Mouse (Mus musculus) E14TG2a.4 (cell line): ENCODE data around the gene Nin.

Source experiments
- CTCF ChIP-seq: conservative IDR thresholded peaks from 2 replicates; pipeline ENCODE4 v1.5.1; 2014; ENCODE audit warnings: low read length
- NANOG ChIP-seq: IDR thresholded peaks from 2 replicates; pipeline ENCODE4 v1.6.1; 2014; ENCODE audit warnings: borderline replicate concordance, low read length, mixed read lengths
- POU5F1 ChIP-seq: IDR thresholded peaks from 2 replicates; pipeline ENCODE4 v1.6.1; 2014; ENCODE audit warnings: low read length, borderline replicate concordance

GRCm38 (mm10) chr12:70153842-70154241 lies 40.3 kb upstream of the Nin start, which contains the start of gene Abhd12b:
- TF ChIP-seq CTCF, result no peak
- no peak for TF ChIP-seq NANOG
- TF ChIP-seq POU5F1, result no peak
